Mouse (Mus musculus): ENCODE measurements around the gene Rab6a.

Gene Rab6a

GRCm38 (mm10) chr7:100684081-100684480 is 76.9 kb downstream of the Rab6a start:
- DNase-seq = no peak

- peak; percentile 74 to 79 for DNase-seq
Measured at GRCm38 (mm10) chr7:100684538-100684937, 77.3 kb downstream of the Rab6a start.

- DNase-seq = peak; percentile 89 to 90
Measured at GRCm38 (mm10) chr7:100685061-100686030, 78.1 kb downstream of the Rab6a start.

DNA sequence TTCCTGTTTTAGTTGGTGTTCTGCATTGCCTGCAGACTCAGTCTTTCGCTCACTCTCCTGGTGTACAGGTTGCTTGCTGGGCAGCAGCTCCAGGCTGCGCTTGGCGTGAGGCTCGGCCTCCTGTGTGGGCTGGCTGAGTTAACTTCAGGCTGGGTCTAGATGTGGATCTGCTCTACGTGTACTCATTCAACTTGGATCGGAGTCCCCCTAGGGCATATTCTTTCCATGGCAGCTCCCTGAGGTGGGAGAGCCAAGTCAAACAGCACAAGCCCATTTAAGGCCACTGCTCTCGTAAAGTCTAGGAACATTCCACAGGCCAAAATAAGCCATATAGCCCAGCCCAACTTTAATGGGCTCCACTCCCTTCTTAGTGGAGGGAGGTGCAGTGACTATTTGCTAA is 81.3 kb downstream of the Rab6a start:
- DNase-seq = no peak

Data from kidney, postnatal 4 days (tissue).